Mouse (Mus musculus) forebrain, embryonic 14.5 days (tissue): ENCODE measurements around the gene Kcna6. TPM values are rescaled to one million over a fixed set of nuclear protein-coding genes. Genes with fewer than 3 reads are reported as not detected.

Source experiments
- ATAC-seq: fragments of 200-750 bp; cut with Nextera tagmentation; 2 replicates; pipeline ENCODE4 v1.8.0; 2017; ENCODE audit warnings: mild to moderate bottlenecking, moderate library complexity
- DNase-seq: peaks from one replicate; pipeline ENCODE4 v3.0.0-alpha.2; 2015; ENCODE audit warnings: low spot score
- H3K27ac ChIP-seq: fragments of 300-500 bp; sonication (generic); 2 replicates; pipeline ENCODE4 v1.5.1; 2014; ENCODE audit warnings: low read depth, mild to moderate bottlenecking, control low read depth, low read length, moderate library complexity
- H3K27me3 ChIP-seq: fragments of 300-500 bp; sonication (generic); replicated peaks from 2 replicates; pipeline ENCODE4 v1.6.1; 2014; ENCODE audit warnings: low read length, control low read depth, mixed read lengths; ENCODE audit not compliant: control insufficient read depth, insufficient read depth
- H3K36me3 ChIP-seq: fragments of 300-500 bp; sonication (generic); 2 replicates; pipeline ENCODE4 v1.6.1; 2014; ENCODE audit warnings: low read length, control low read depth; ENCODE audit not compliant: control insufficient read depth, insufficient read depth
- H3K4me1 ChIP-seq: fragments of 300-500 bp; sonication (generic); 2 replicates; pipeline ENCODE4 v1.6.1; 2014; ENCODE audit warnings: antibody characterized with exemption, low read length, control low read depth; ENCODE audit not compliant: control insufficient read depth, insufficient read depth
- H3K4me2 ChIP-seq: fragments of 300-500 bp; sonication (generic); 2 replicates; pipeline ENCODE4 v1.6.1; 2014; ENCODE audit warnings: mild to moderate bottlenecking, control low read depth, low read length
- H3K4me3 ChIP-seq: fragments of 300-500 bp; sonication (generic); 2 replicates; pipeline ENCODE4 v1.5.1; 2014; ENCODE audit warnings: low read depth, low read length, control low read depth
- H3K9ac ChIP-seq: fragments of 300-500 bp; sonication (generic); 2 replicates; pipeline ENCODE4 v1.6.1; 2014; ENCODE audit warnings: mild to moderate bottlenecking, low read length, control low read depth, moderate library complexity
- H3K9me3 ChIP-seq: fragments of 300-500 bp; sonication (generic); replicated peaks from 2 replicates; pipeline ENCODE4 v1.6.1; 2016; ENCODE audit warnings: low read length, control low read depth, mixed read lengths; ENCODE audit not compliant: control insufficient read depth
- WGBS: fragments of 180-500 bp; shearing (Covaris S2); extraction: QIAGEN DNeasy Blood & Tissue Kit; methylation state at CpG from one replicate; pipeline ENCODE4 v1.1.7; 2014; 5-methylcytosine and 5-hydroxymethylcytosine counted together
- polyA plus RNA-seq: library from polyadenylated mRNA; unstranded; fragments of >200 nt; fragmentation: Nextera tagmentation; extraction: Ambion mirVana; gene quantifications from 2 replicates; pipeline ENCODE4 v1.2.1, GENCODE M21; 2014

The Kcna6 gene
- polyA plus RNA-seq, 1 experiment from 2014 or later: 6.7 TPM

DNA sequence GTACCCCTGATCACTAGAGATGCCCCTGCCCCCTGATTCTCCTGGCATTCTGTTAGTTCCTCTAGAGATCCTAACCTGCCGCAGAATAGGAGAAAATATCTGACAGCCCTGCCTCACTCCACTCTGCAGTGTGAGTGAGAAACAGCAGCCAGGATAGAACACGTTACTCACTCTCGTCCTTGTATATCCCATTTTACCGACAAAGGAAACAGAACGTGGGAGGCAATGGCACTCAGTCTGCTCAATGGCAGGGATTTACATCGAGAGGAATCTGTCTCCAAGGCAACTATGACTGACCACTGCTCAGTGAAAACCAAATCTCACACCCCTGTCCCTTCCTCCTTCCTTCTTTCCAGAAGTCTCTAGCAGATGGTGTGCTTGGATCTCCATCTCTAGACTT lies 74.4 kb downstream of the Kcna6 start:
- ATAC-seq (no peak), DNase-seq (no peak)
- H3K4me2 ChIP-seq: no peak overlapping the region
- WGBS: 41% methylated on average over 6 of the region's 6 CpGs
- no peaks in the 10 kb centered on the region for H3K36me3 ChIP-seq
- H3K27me3 ChIP-seq: no peaks in the 10 kb centered on the region
- no peak overlapping the region for H3K27ac ChIP-seq
- H3K9ac ChIP-seq: no peak overlapping the region
- no peak overlapping the region for H3K4me3 ChIP-seq
- H3K9me3 ChIP-seq: no peaks in the 10 kb centered on the region
- H3K4me1 ChIP-seq: no peaks in the 10 kb centered on the region

DNA sequence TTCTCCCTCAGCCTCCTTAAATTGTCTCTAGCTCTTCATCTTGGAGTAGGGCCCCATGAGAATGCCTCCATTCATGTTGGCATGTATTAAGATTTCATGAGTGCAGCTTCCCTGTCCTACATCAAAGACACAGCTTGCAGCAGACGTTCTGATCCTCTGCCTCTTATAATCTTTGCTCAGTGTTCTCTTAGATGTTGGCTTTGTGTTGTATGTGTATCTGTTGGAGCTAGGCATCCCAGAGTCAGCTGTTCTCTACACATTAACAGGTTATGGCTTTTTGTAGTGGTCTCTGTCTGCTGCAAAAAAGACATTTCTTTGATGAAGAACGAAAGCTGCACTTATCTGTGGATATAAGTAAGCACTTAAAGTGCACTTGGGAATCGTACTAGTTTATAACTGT lies 75.9 kb downstream of the Kcna6 start:
- 83% methylated on average over 3 of the region's 3 CpGs for WGBS
- peak; percentile 10 for DNase-seq
- H3K36me3 ChIP-seq: no peaks in the 10 kb centered on the region
- H3K27ac ChIP-seq: no peak overlapping the region
- H3K27me3 ChIP-seq: no peaks in the 10 kb centered on the region
- no peak for ATAC-seq
- no peaks in the 10 kb centered on the region for H3K4me1 ChIP-seq
- no peak overlapping the region for H3K4me3 ChIP-seq
- H3K9ac ChIP-seq: no peak overlapping the region
- no peak overlapping the region for H3K4me2 ChIP-seq
- H3K9me3 ChIP-seq: no peaks in the 10 kb centered on the region

Other genes with a start within 250 kb of the Kcna6 start
- gene Kcna5, start 205.3 kb downstream of the Kcna6 start, polyA plus RNA-seq: 1.4 and 1.6 TPM in 2 replicates
- 2.5 and 2.8 TPM in 2 replicates for gene Kcna1, start 94.3 kb downstream of the Kcna6 start, polyA plus RNA-seq
- 184 and 204 TPM in 2 replicates for gene Ndufa9, start 108.5 kb upstream of the Kcna6 start, polyA plus RNA-seq
- 0.07 and 0.09 TPM in 2 replicates for gene Akap3, start 112.4 kb upstream of the Kcna6 start, polyA plus RNA-seq
- gene Dyrk4, start 181.2 kb upstream of the Kcna6 start, polyA plus RNA-seq: 0.10 TPM in 1 of 2 replicates, not detected in the other
- gene Rad51ap1, start 198.9 kb upstream of the Kcna6 start, polyA plus RNA-seq: 28.3 and 33.6 TPM in 2 replicates
- gene D6Wsu163e, start 199.3 kb upstream of the Kcna6 start, polyA plus RNA-seq: 29.0 and 33.0 TPM in 2 replicates